Mouse (Mus musculus) T-helper 17 cell (primary cell): ENCODE measurements around the gene Hspa4l.

Experiments used
- in situ Hi-C, 2 experiments: fragments of 300-600 bp; cut with MboI, MseI; formaldehyde crosslinking; loops; 1 replicate in 1 of 2; 2 replicates in 1 of 2; pipeline ENCODE4 v1.15.1; 2025; ENCODE audit warnings: high pct_unique_total_duplicates in 2 of 2

Hspa4l gene

GRCm38 (mm10) chr3:40809894-40810293, 65.6 kb downstream of the Hspa4l start:
- in situ Hi-C loops, result loop anchor here in 1 of 2 experiments (5.0 to 10.0 kb wide), 2 partner anchors 33 to 665 kb away; no protein-coding TSS in a partner anchor

DNA sequence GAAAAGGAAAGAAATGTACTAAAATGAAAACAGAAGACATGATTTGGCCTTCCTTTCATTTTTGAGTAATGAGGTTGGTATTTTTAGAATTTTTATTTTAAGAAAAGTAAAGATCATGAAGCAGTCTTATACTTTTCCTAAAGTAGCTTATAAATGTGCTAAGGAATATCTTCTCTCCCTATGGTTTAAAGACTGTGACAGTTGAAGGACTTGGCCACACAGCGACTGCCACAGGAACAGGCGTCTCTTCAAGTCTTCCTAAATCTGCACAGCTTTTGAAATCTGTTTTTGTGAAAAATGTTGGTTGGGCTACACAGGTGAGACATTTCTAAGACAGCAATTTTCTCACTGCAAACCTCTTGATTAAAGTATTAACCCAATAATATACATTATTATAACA, 69.0 kb downstream of the Hspa4l start:
- in situ Hi-C loops, result loop anchor here in 1 of 2 experiments (5.0 to 10.0 kb wide), 2 partner anchors 36 to 662 kb away; no protein-coding TSS in a partner anchor

DNA sequence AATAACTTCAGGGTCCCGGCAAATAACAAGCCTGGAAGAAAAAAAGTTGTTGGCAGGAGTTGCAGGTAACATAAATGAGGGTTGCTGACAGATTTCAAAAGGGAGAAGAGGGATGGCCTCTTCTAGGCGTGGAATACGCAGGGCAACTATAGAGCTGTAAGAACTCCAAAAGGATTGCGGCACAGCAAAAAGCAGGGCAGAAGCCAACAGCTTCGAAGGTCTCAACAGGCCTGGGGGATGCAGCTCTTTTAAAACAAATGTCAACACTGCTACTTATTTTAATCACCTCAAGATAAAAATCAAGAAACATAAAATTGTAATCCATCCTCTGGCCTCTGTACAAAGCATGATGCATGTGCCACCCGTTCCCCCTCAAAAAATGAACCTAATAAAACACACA, 101.2 kb downstream of the Hspa4l start:
- in situ Hi-C loops, result loop anchor here (5.0 to 25.0 kb wide), 3 partner anchors 47 to 308 kb away; partner anchors contain the start of genes Intu (in 1 of the 2) and Pgrmc2 (in 1 of the 2)
